Mouse (Mus musculus): Measurements from ENCODE around the gene Slc16a6. TPM values are rescaled to one million over a fixed set of nuclear protein-coding genes. Genes with fewer than 3 reads are reported as not detected.
"Not testable (repeated sequence)": the region's sequence is repeated elsewhere in the genome, so short reads cannot be mapped to it uniquely, and the experiment has no call there.

The Slc16a6 gene
- polyA plus RNA-seq, 1 experiment = 34.7 TPM

DNA sequence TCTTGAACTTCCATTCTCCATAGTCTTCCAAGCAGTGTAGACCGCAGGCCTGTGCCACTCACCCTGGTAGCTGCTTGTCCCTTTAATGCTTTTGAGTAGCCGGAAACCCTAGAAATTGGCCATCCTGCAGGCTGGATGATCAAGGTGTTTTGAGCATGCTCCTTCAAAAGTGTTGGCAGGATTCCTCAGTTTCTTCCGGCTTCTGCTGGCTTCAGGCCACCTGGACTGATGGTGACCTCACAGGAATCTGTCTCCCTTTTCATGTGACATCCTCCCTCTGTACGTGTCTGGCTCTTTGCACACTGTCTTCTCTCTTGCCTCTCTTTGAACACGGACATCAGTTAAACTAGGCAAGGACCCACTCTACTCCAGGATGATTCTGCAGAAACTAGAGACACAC lies 26.8 kb upstream of the Slc16a6 start:
- Histone ChIP-seq H3K4me1 (peaks cover 60% of the 10 kb centered on the region), H3K9me3 (no peaks in the 10 kb centered on the region), H3K27me3 (replicated peaks) (peaks cover 2% of the 10 kb centered on the region), H3K4me3 (replicated peaks) (no peak overlapping the region), H3K36me3 (replicated peaks; ENCODE audit: low read length) (peaks cover 8% of the 10 kb centered on the region)
- TF ChIP-seq FLI1 (IDR thresholded peaks at IDR 0.05; ENCODE audit: low read length) (no peak), GATA1 (IDR thresholded peaks at IDR 0.05; ENCODE audit: borderline replicate concordance, low read length) (no peak)

DNA sequence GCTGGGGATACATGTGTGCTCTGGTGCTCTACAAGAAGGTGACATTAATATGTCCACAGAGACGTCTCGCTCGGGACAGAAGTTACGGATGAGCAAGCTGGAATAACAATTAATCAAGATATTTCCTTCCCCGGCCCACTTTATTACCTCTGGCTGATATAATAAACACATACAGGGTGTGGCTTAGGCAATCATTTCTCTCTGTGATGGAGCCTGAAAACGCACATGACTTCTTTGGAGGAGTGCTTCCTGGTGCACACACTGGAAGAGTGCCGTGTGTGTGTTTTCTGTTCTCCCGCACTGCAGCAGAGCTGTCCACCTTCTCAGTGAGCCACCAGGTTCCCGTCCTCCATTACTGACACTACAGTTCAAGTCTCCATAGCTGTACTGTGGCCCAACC lies 24.6 kb upstream of the Slc16a6 start:
- no peak for TF ChIP-seq GATA1 (IDR thresholded peaks at IDR 0.05; ENCODE audit: borderline replicate concordance, low read length)
- no peak for TF ChIP-seq FLI1 (IDR thresholded peaks at IDR 0.05; ENCODE audit: low read length)
- H3K9me3 ChIP-seq = no peaks in the 10 kb centered on the region
- peaks cover 16% of the 10 kb centered on the region for H3K36me3 ChIP-seq (replicated peaks; ENCODE audit: low read length)
- H3K4me3 ChIP-seq (replicated peaks) = no peak overlapping the region
- H3K27me3 ChIP-seq (replicated peaks) = peaks cover under 1% of the 10 kb centered on the region
- peaks cover 76% of the 10 kb centered on the region for H3K4me1 ChIP-seq

DNA sequence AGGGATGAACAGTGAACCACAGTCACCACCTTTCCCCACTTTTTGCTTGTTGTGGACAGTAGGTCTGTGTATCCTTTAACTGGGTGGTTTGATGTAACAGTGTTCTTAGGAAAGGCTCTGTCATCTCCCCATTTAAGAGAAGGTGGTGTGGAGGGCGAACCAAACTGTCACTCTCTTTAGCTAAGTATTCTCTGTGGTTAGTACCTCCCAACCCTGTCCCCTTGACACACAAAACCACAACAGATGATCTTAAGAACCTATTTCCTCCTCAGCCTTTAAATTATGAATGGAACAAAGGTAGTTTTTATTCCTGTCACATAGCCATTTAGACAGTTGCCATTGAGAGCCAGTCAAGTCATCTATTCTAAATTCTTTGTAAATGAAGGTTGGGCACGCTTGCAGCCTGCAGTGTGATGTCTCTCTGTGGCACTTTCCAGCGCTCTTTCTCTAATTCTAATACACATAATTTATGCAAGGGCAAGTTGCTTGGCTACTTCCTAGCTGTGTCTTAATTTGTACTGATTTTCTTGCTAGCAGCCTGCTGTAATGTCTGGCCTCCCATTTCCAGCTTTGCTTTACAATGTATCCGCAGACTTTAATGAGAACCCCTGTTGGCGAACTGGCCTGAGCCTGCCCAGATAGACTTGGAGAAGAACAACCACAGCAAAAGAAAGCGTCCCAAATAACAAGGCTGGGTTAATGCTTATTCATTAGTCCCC lies 23.8 kb upstream of the Slc16a6 start:
- peaks cover 78% of the 10 kb centered on the region for H3K4me1 ChIP-seq
- no peak for TF ChIP-seq GATA1 (IDR thresholded peaks at IDR 0.05; ENCODE audit: borderline replicate concordance, low read length)
- no peak for TF ChIP-seq FLI1 (IDR thresholded peaks at IDR 0.05; ENCODE audit: low read length)
- no peaks in the 10 kb centered on the region for H3K9me3 ChIP-seq
- no peak overlapping the region for H3K4me3 ChIP-seq (replicated peaks)
- H3K36me3 ChIP-seq (replicated peaks; ENCODE audit: low read length) = peaks cover 16% of the 10 kb centered on the region
- no peaks in the 10 kb centered on the region for H3K27me3 ChIP-seq (replicated peaks)

- Histone ChIP-seq H3K4me3 (replicated peaks) (peak overlapping the region; percentile 67), H3K4me1 (peaks cover 82% of the 10 kb centered on the region), H3K36me3 (replicated peaks; ENCODE audit: low read length) (peaks cover 21% of the 10 kb centered on the region), H3K27me3 (replicated peaks) (no peaks in the 10 kb centered on the region), H3K9me3 (no peaks in the 10 kb centered on the region)
- TF ChIP-seq FLI1 (IDR thresholded peaks at IDR 0.05; ENCODE audit: low read length) (no peak), GATA1 (IDR thresholded peaks at IDR 0.05; ENCODE audit: borderline replicate concordance, low read length) (no peak)
Observed at GRCm38 (mm10) chr11:109496475-109496993, 23.1 kb upstream of the Slc16a6 start.

DNA sequence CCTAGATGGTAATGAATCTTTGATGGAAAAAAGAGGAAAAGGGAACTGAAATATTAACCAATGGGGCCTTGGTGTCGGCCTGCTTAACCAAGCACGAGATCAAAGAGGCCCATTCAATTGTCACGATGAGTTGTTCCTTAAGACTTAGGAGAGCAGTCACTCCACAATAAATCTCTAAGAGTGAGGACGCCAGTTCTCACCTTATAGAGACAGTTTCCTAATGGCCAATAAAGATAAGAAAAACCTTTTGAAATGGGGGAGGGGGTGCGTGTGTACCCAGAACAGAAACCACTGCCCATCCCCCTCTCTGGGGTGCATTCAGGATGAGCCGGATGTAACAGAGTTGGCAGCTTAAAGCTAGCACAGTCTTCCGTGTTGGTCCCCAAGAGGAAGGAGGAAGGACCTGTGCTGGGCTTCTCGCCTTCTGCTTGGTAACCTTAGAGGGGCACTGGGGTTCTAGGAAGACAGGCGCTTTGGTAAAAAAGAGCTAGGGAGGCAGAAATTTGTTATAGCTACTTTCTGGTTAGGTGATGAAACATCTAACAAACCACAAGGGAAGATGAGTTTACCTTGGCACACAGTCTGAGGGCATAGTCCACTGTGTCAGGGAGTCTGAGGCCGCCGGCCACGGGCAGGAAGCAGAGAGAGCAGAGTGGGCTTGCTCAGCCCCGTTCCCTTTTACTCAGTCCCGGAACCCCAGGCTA lies 22.5 kb upstream of the Slc16a6 start:
- no peak for TF ChIP-seq FLI1 (IDR thresholded peaks at IDR 0.05; ENCODE audit: low read length)
- TF ChIP-seq GATA1 (IDR thresholded peaks at IDR 0.05; ENCODE audit: borderline replicate concordance, low read length) = no peak
- Histone ChIP-seq H3K27me3 (replicated peaks) (no peaks in the 10 kb centered on the region), H3K9me3 (no peaks in the 10 kb centered on the region), H3K4me1 (peaks cover 88% of the 10 kb centered on the region), H3K4me3 (replicated peaks) (peak overlapping the region; percentile 67), H3K36me3 (replicated peaks; ENCODE audit: low read length) (peaks cover 27% of the 10 kb centered on the region)

- Histone ChIP-seq H3K36me3 (replicated peaks; ENCODE audit: low read length) (peaks cover 32% of the 10 kb centered on the region), H3K9me3 (no peaks in the 10 kb centered on the region), H3K27me3 (replicated peaks) (no peaks in the 10 kb centered on the region), H3K4me3 (replicated peaks) (peak overlapping the region; percentile 15), H3K4me1 (peaks cover 85% of the 10 kb centered on the region)
- TF ChIP-seq GATA1 (IDR thresholded peaks at IDR 0.05; ENCODE audit: borderline replicate concordance, low read length) = no peak
- TF ChIP-seq FLI1 (IDR thresholded peaks at IDR 0.05; ENCODE audit: low read length) = no peak
Observed at GRCm38 (mm10) chr11:109494890-109495770, 21.7 kb upstream of the Slc16a6 start.

GRCm38 (mm10) chr11:109492847-109493464 lies 19.6 kb upstream of the Slc16a6 start:
- not testable (repeated sequence) for H3K4me3 ChIP-seq (replicated peaks); H3K9me3 ChIP-seq; H3K27me3 ChIP-seq (replicated peaks)
- Histone ChIP-seq H3K4me1 (peaks cover 86% of the 10 kb centered on the region), H3K36me3 (replicated peaks; ENCODE audit: low read length) (peaks cover 31% of the 10 kb centered on the region)

- Histone ChIP-seq H3K4me1 (peaks cover 84% of the 10 kb centered on the region), H3K4me3 (replicated peaks) (no peak overlapping the region), H3K27me3 (replicated peaks) (no peaks in the 10 kb centered on the region), H3K36me3 (replicated peaks; ENCODE audit: low read length) (peaks cover 35% of the 10 kb centered on the region), H3K9me3 (no peaks in the 10 kb centered on the region)
- TF ChIP-seq GATA1 (IDR thresholded peaks at IDR 0.05; ENCODE audit: borderline replicate concordance, low read length) (no peak), FLI1 (IDR thresholded peaks at IDR 0.05; ENCODE audit: low read length) (no peak)
Observed at GRCm38 (mm10) chr11:109491844-109492243, 18.4 kb upstream of the Slc16a6 start.

GRCm38 (mm10) chr11:109489763-109490162 lies 16.4 kb upstream of the Slc16a6 start:
- TF ChIP-seq FLI1 (IDR thresholded peaks at IDR 0.05; ENCODE audit: low read length) = no peak
- TF ChIP-seq GATA1 (IDR thresholded peaks at IDR 0.05; ENCODE audit: borderline replicate concordance, low read length) = no peak
- H3K27me3 ChIP-seq (replicated peaks) = no peaks in the 10 kb centered on the region
- no peak overlapping the region for H3K4me3 ChIP-seq (replicated peaks)
- no peaks in the 10 kb centered on the region for H3K9me3 ChIP-seq
- H3K36me3 ChIP-seq (replicated peaks; ENCODE audit: low read length) = peaks cover 48% of the 10 kb centered on the region
- peaks cover 84% of the 10 kb centered on the region for H3K4me1 ChIP-seq
